Mouse (Mus musculus): ENCODE measurements at regions not wholly inside any gene's neighbourhood (a gene's known extent, or its start where the extent isn't known, plus 50 kb on each side); places are given as distances from the start of the nearest gene placed in this dataset.

- Histone ChIP-seq H3K27ac (ENCODE audit: low read depth, low read length) (no peak overlapping the region), H3K36me3 (ENCODE audit: control insufficient read depth, insufficient read depth, low read length) (no peaks in the 10 kb centered on the region), H3K27me3 (ENCODE audit: control insufficient read depth, insufficient read depth, low read length) (no peaks in the 10 kb centered on the region), H3K9me3 (ENCODE audit: control insufficient read depth, low read length) (no peaks in the 10 kb centered on the region), H3K4me2 (replicated peaks; ENCODE audit: low read depth, low read length) (no peak overlapping the region), H3K4me3 (ENCODE audit: low read length) (no peak overlapping the region), H3K9ac (ENCODE audit: low read depth, low read length) (no peak overlapping the region), H3K4me1 (ENCODE audit: control insufficient read depth, insufficient read depth, low read length) (peaks cover 4% of the 10 kb centered on the region; the same call in 1 of the 2 replicates)
- ATAC-seq (ENCODE audit: low FRiP score, low TSS enrichment) = no peak
- WGBS = 71% methylated on average over 2 of the region's 2 CpGs
Measured at GRCm38 (mm10) chr2:48535453-48535852, 278.5 kb upstream of the Acvr2a start.

- no peak overlapping the region for H3K4me2 ChIP-seq (replicated peaks; ENCODE audit: low read depth, low read length)
- H3K4me3 ChIP-seq (ENCODE audit: low read length) = no peak overlapping the region
- no peaks in the 10 kb centered on the region for H3K36me3 ChIP-seq (ENCODE audit: control insufficient read depth, insufficient read depth, low read length)
- H3K9ac ChIP-seq (ENCODE audit: low read depth, low read length) = no peak overlapping the region
- no peaks in the 10 kb centered on the region for H3K9me3 ChIP-seq (ENCODE audit: control insufficient read depth, low read length)
- H3K27ac ChIP-seq (ENCODE audit: low read depth, low read length) = no peak overlapping the region
- WGBS = 74% methylated on average over 4 of the region's 4 CpGs
- no peaks in the 10 kb centered on the region for H3K27me3 ChIP-seq (ENCODE audit: control insufficient read depth, insufficient read depth, low read length)
- no peak for ATAC-seq (ENCODE audit: low FRiP score, low TSS enrichment)
- H3K4me1 ChIP-seq (ENCODE audit: control insufficient read depth, insufficient read depth, low read length) = peaks cover 4% of the 10 kb centered on the region; the same call in 1 of the 2 replicates
Measured at GRCm38 (mm10) chr2:48536930-48537329, 277.0 kb upstream of the Acvr2a start.

- H3K36me3 ChIP-seq (ENCODE audit: control insufficient read depth, insufficient read depth, low read length) = no peaks in the 10 kb centered on the region
- no peaks in the 10 kb centered on the region for H3K9me3 ChIP-seq (ENCODE audit: control insufficient read depth, low read length)
- 41% methylated on average over 13 of the region's 13 CpGs for WGBS
- H3K4me3 ChIP-seq (ENCODE audit: low read length) = no peak overlapping the region
- ATAC-seq (ENCODE audit: low FRiP score, low TSS enrichment) = peak; percentile 43; the same call in 1 of the 2 replicates
- no peak overlapping the region for H3K9ac ChIP-seq (ENCODE audit: low read depth, low read length)
- H3K27me3 ChIP-seq (ENCODE audit: control insufficient read depth, insufficient read depth, low read length) = no peaks in the 10 kb centered on the region
- no peak overlapping the region for H3K27ac ChIP-seq (ENCODE audit: low read depth, low read length)
- H3K4me1 ChIP-seq (ENCODE audit: control insufficient read depth, insufficient read depth, low read length) = peaks cover 4% of the 10 kb centered on the region; the same call in 1 of the 2 replicates
- peak overlapping the region; percentile 24; the same call in 1 of the 2 replicates for H3K4me2 ChIP-seq (replicated peaks; ENCODE audit: low read depth, low read length)
Measured at GRCm38 (mm10) chr2:48538668-48539341, 275.1 kb upstream of the Acvr2a start.

- no peak overlapping the region for H3K4me2 ChIP-seq (replicated peaks; ENCODE audit: low read depth, low read length)
- no peaks in the 10 kb centered on the region for H3K36me3 ChIP-seq (ENCODE audit: control insufficient read depth, insufficient read depth, low read length)
- ATAC-seq (ENCODE audit: low FRiP score, low TSS enrichment) = 0 out of 2 replicates have a peak, but pooled peaks have one; percentile 20
- no peak overlapping the region for H3K4me3 ChIP-seq (ENCODE audit: low read length)
- H3K9ac ChIP-seq (ENCODE audit: low read depth, low read length) = no peak overlapping the region
- no peaks in the 10 kb centered on the region for H3K9me3 ChIP-seq (ENCODE audit: control insufficient read depth, low read length)
- 60% methylated on average over 4 of the region's 4 CpGs for WGBS
- peaks cover 4% of the 10 kb centered on the region; the same call in 1 of the 2 replicates for H3K4me1 ChIP-seq (ENCODE audit: control insufficient read depth, insufficient read depth, low read length)
- H3K27ac ChIP-seq (ENCODE audit: low read depth, low read length) = no peak overlapping the region
- H3K27me3 ChIP-seq (ENCODE audit: control insufficient read depth, insufficient read depth, low read length) = no peaks in the 10 kb centered on the region
Measured at GRCm38 (mm10) chr2:48539465-48540055, 274.3 kb upstream of the Acvr2a start.

GRCm38 (mm10) chr2:48544377-48544776, 269.5 kb upstream of the Acvr2a start:
- no peak for ATAC-seq (ENCODE audit: low FRiP score, low TSS enrichment)
- H3K9ac ChIP-seq (ENCODE audit: low read depth, low read length) = no peak overlapping the region
- H3K36me3 ChIP-seq (ENCODE audit: control insufficient read depth, insufficient read depth, low read length) = no peaks in the 10 kb centered on the region
- H3K9me3 ChIP-seq (ENCODE audit: control insufficient read depth, low read length) = no peaks in the 10 kb centered on the region
- no peak overlapping the region for H3K4me3 ChIP-seq (ENCODE audit: low read length)
- 85% methylated on average over 4 of the region's 4 CpGs for WGBS
- no peaks in the 10 kb centered on the region for H3K27me3 ChIP-seq (ENCODE audit: control insufficient read depth, insufficient read depth, low read length)
- no peak overlapping the region for H3K4me2 ChIP-seq (replicated peaks; ENCODE audit: low read depth, low read length)
- H3K27ac ChIP-seq (ENCODE audit: low read depth, low read length) = no peak overlapping the region
- H3K4me1 ChIP-seq (ENCODE audit: control insufficient read depth, insufficient read depth, low read length) = no peaks in the 10 kb centered on the region

- no peaks in the 10 kb centered on the region for H3K27me3 ChIP-seq (ENCODE audit: control insufficient read depth, insufficient read depth, low read length)
- no peak overlapping the region for H3K27ac ChIP-seq (ENCODE audit: low read depth, low read length)
- no peaks in the 10 kb centered on the region for H3K4me1 ChIP-seq (ENCODE audit: control insufficient read depth, insufficient read depth, low read length)
- no peak for ATAC-seq (ENCODE audit: low FRiP score, low TSS enrichment)
- no peaks in the 10 kb centered on the region for H3K9me3 ChIP-seq (ENCODE audit: control insufficient read depth, low read length)
- H3K9ac ChIP-seq (ENCODE audit: low read depth, low read length) = no peak overlapping the region
- WGBS = 81% methylated on average over 4 of the region's 4 CpGs
- H3K36me3 ChIP-seq (ENCODE audit: control insufficient read depth, insufficient read depth, low read length) = no peaks in the 10 kb centered on the region
- no peak overlapping the region for H3K4me2 ChIP-seq (replicated peaks; ENCODE audit: low read depth, low read length)
- H3K4me3 ChIP-seq (ENCODE audit: low read length) = no peak overlapping the region
Measured at GRCm38 (mm10) chr2:48545072-48545471, 268.8 kb upstream of the Acvr2a start.

- no peaks in the 10 kb centered on the region for H3K27me3 ChIP-seq (ENCODE audit: control insufficient read depth, insufficient read depth, low read length)
- ATAC-seq (ENCODE audit: low FRiP score, low TSS enrichment) = no peak
Measured at GRCm38 (mm10) chr2:48545679-48546078, 268.2 kb upstream of the Acvr2a start.

GRCm38 (mm10) chr2:48546194-48546593, 267.7 kb upstream of the Acvr2a start:
- Histone ChIP-seq H3K27me3 (ENCODE audit: control insufficient read depth, insufficient read depth, low read length) (no peaks in the 10 kb centered on the region), H3K36me3 (ENCODE audit: control insufficient read depth, insufficient read depth, low read length) (no peaks in the 10 kb centered on the region), H3K4me3 (ENCODE audit: low read length) (no peak overlapping the region), H3K27ac (ENCODE audit: low read depth, low read length) (no peak overlapping the region), H3K4me1 (ENCODE audit: control insufficient read depth, insufficient read depth, low read length) (no peaks in the 10 kb centered on the region), H3K9me3 (ENCODE audit: control insufficient read depth, low read length) (no peaks in the 10 kb centered on the region), H3K4me2 (replicated peaks; ENCODE audit: low read depth, low read length) (no peak overlapping the region), H3K9ac (ENCODE audit: low read depth, low read length) (no peak overlapping the region)
- no peak for ATAC-seq (ENCODE audit: low FRiP score, low TSS enrichment)
- 96% methylated on average over 4 of the region's 4 CpGs for WGBS

More at GRCm38 (mm10) chr2:48545679-48546078, 268.2 kb upstream of the Acvr2a start:
- 79% methylated on average over 4 of the region's 4 CpGs for WGBS
- no peak overlapping the region for H3K9ac ChIP-seq (ENCODE audit: low read depth, low read length)
- no peaks in the 10 kb centered on the region for H3K4me1 ChIP-seq (ENCODE audit: control insufficient read depth, insufficient read depth, low read length)
- no peak overlapping the region for H3K4me2 ChIP-seq (replicated peaks; ENCODE audit: low read depth, low read length)
- no peaks in the 10 kb centered on the region for H3K36me3 ChIP-seq (ENCODE audit: control insufficient read depth, insufficient read depth, low read length)
- no peak overlapping the region for H3K27ac ChIP-seq (ENCODE audit: low read depth, low read length)
- no peaks in the 10 kb centered on the region for H3K9me3 ChIP-seq (ENCODE audit: control insufficient read depth, low read length)
- H3K4me3 ChIP-seq (ENCODE audit: low read length) = no peak overlapping the region

- H3K4me1 ChIP-seq (ENCODE audit: control insufficient read depth, insufficient read depth, low read length) = no peaks in the 10 kb centered on the region
- H3K9ac ChIP-seq (ENCODE audit: low read depth, low read length) = no peak overlapping the region
- H3K36me3 ChIP-seq (ENCODE audit: control insufficient read depth, insufficient read depth, low read length) = no peaks in the 10 kb centered on the region
- H3K27ac ChIP-seq (ENCODE audit: low read depth, low read length) = no peak overlapping the region
- H3K9me3 ChIP-seq (ENCODE audit: control insufficient read depth, low read length) = no peaks in the 10 kb centered on the region
- H3K4me3 ChIP-seq (ENCODE audit: low read length) = no peak overlapping the region
- no peak overlapping the region for H3K4me2 ChIP-seq (replicated peaks; ENCODE audit: low read depth, low read length)
- ATAC-seq (ENCODE audit: low FRiP score, low TSS enrichment) = no peak
- WGBS = 62% methylated on average over 3 of the region's 3 CpGs
- H3K27me3 ChIP-seq (ENCODE audit: control insufficient read depth, insufficient read depth, low read length) = no peaks in the 10 kb centered on the region
Measured at GRCm38 (mm10) chr2:48556600-48556999, 257.3 kb upstream of the Acvr2a start.

Measured in kidney, embryonic 14.5 days (tissue).